ENCODE assay signal across 7 mouse cellular contexts in genomic region chr13:103919956-103920260, GRCm38 (mm10). TPM values are rescaled to one million over a fixed set of nuclear protein-coding genes. Genes with fewer than 3 reads are reported as not detected.
DNase-seq lines count a peak whose midpoint lies in the region; ATAC-seq and TF ChIP-seq lines count a peak whose summit lies in the region.

No protein-coding gene starts in this region.

- TF ChIP-seq CTCF in lung, embryonic 14.5 days (IDR thresholded peaks at IDR 0.05; ENCODE audit: low read depth) = no peak

- no peaks in the 10 kb centered on the region for H3K27me3 ChIP-seq in lung, embryonic 14.5 days (ENCODE audit: insufficient read depth, low read length)
- peaks cover 16% of the 10 kb centered on the region for H3K27me3 ChIP-seq in embryonic facial prominence, embryonic 10.5 days (replicated peaks; ENCODE audit: low read depth, poor library complexity, severe bottlenecking)
- 0 out of 2 replicates have a peak, but pooled peaks cover 5% of the 10 kb centered on the region for H3K27me3 ChIP-seq in hindbrain, embryonic 13.5 days
- H3K27me3 ChIP-seq in midbrain, embryonic 16.5 days (ENCODE audit: control insufficient read depth, insufficient read depth, low read depth, low read length) = no peaks in the 10 kb centered on the region

- no peaks in the 10 kb centered on the region for H3K36me3 ChIP-seq in lung, embryonic 14.5 days (ENCODE audit: insufficient read depth)
- H3K36me3 ChIP-seq in embryonic facial prominence, embryonic 10.5 days (replicated peaks) = no peaks in the 10 kb centered on the region; the same call in 1 of the 2 replicates
- H3K36me3 ChIP-seq in hindbrain, embryonic 13.5 days = no peaks in the 10 kb centered on the region
- no peaks in the 10 kb centered on the region for H3K36me3 ChIP-seq in midbrain, embryonic 16.5 days (ENCODE audit: control insufficient read depth, insufficient read depth, low read length)

- H3K9ac ChIP-seq in lung, embryonic 14.5 days = peak overlapping the region; percentile 99
- H3K9ac ChIP-seq in hindbrain, embryonic 13.5 days = peak overlapping the region; percentile 98
- H3K9ac ChIP-seq in midbrain, embryonic 16.5 days (ENCODE audit: low read depth, low read length) = peak overlapping the region; percentile 97

- H3K4me3 ChIP-seq in lung, embryonic 14.5 days (ENCODE audit: low read depth, low read length) = peak overlapping the region; percentile 97
- H3K4me3 ChIP-seq in embryonic facial prominence, embryonic 10.5 days = peak overlapping the region; percentile 82
- H3K4me3 ChIP-seq in hindbrain, embryonic 13.5 days = peak overlapping the region; percentile 86
- peak overlapping the region; percentile 91 for H3K4me3 ChIP-seq in midbrain, embryonic 16.5 days (ENCODE audit: low read depth, low read length)

- WGBS in lung, embryonic 14.5 days = under 1% methylated on average over 20 of the region's 20 CpGs
- under 1% methylated on average over 20 of the region's 20 CpGs for WGBS in embryonic facial prominence, embryonic 10.5 days
- 0% methylated on average over 20 of the region's 20 CpGs for WGBS in hindbrain, embryonic 13.5 days
- under 1% methylated on average over 20 of the region's 20 CpGs for WGBS in midbrain, embryonic 16.5 days

- peaks cover 9% of the 10 kb centered on the region; the same call in 1 of the 2 replicates for H3K4me1 ChIP-seq in lung, embryonic 14.5 days (ENCODE audit: insufficient read depth)
- H3K4me1 ChIP-seq in embryonic facial prominence, embryonic 10.5 days = peaks cover 34% of the 10 kb centered on the region
- H3K4me1 ChIP-seq in hindbrain, embryonic 13.5 days (replicated peaks) = peaks cover 29% of the 10 kb centered on the region
- H3K4me1 ChIP-seq in midbrain, embryonic 16.5 days (ENCODE audit: control insufficient read depth, insufficient read depth, low read length) = peaks cover 25% of the 10 kb centered on the region

- no peak for ATAC-seq in lung, embryonic 14.5 days (ENCODE audit: insufficient read depth)
- no peak for ATAC-seq in hindbrain, embryonic 13.5 days (ENCODE audit: low FRiP score)
- ATAC-seq in midbrain, embryonic 16.5 days = no peak

- H3K9me3 ChIP-seq in lung, embryonic 14.5 days (ENCODE audit: low read depth, low read length) = no peaks in the 10 kb centered on the region
- no peaks in the 10 kb centered on the region for H3K9me3 ChIP-seq in embryonic facial prominence, embryonic 10.5 days
- no peaks in the 10 kb centered on the region for H3K9me3 ChIP-seq in hindbrain, embryonic 13.5 days
- H3K9me3 ChIP-seq in midbrain, embryonic 16.5 days (replicated peaks; ENCODE audit: control insufficient read depth, low read length, poor library complexity, severe bottlenecking) = no peaks in the 10 kb centered on the region

- peak overlapping the region; percentile 81 for H3K4me2 ChIP-seq in lung, embryonic 14.5 days
- peak overlapping the region; percentile 84 for H3K4me2 ChIP-seq in hindbrain, embryonic 13.5 days
- H3K4me2 ChIP-seq in midbrain, embryonic 16.5 days (ENCODE audit: low read length) = peak overlapping the region; percentile 82

- DNase-seq in lung, embryonic 14.5 days = no peak
- no peak for DNase-seq in lung, postnatal 25 days (ENCODE audit: low spot score)
- DNase-seq in embryonic facial prominence, embryonic 10.5 days (ENCODE audit: low spot score) = no peak
- no peak for DNase-seq in urinary bladder, adult 2 months (ENCODE audit: low spot score)
- no peak for DNase-seq in gastrocnemius, postnatal 36 days

- intact Hi-C loops in gastrocnemius, postnatal 36 days (cut with DNase I) = loop anchor here (2.0 to 5.0 kb wide), 3 partner anchors 53 to 112 kb away; no protein-coding TSS in a partner anchor

- H3K27ac ChIP-seq in lung, embryonic 14.5 days (ENCODE audit: low read depth) = peak overlapping the region; percentile 100
- peak overlapping the region; percentile 100 for H3K27ac ChIP-seq in embryonic facial prominence, embryonic 10.5 days (replicated peaks)
- peak overlapping the region; percentile 100 for H3K27ac ChIP-seq in hindbrain, embryonic 13.5 days
- H3K27ac ChIP-seq in midbrain, embryonic 16.5 days (ENCODE audit: low read length) = peak overlapping the region; percentile 100

RNA-seq across cellular contexts. Expression of gene Erbin, which starts 0.4 kb away (rescaled TPM):
- polyA plus RNA-seq in lung, embryonic 14.5 days (2014; fragmentation: Nextera tagmentation; extraction: Ambion mirVana) = 30.7 and 32.5 TPM in 2 replicates
- 13.6 and 16.6 TPM in 2 replicates for polyA plus RNA-seq in embryonic facial prominence, embryonic 10.5 days (2016; fragmentation: Nextera tagmentation; extraction: Ambion mirVana)
- polyA plus RNA-seq in hindbrain, embryonic 13.5 days (2015; fragmentation: Nextera tagmentation; extraction: Ambion mirVana) = 10.6 and 11.2 TPM in 2 replicates
- 6.3 and 7.7 TPM in 2 replicates for polyA plus RNA-seq in midbrain, embryonic 16.5 days (2015; fragmentation: Nextera tagmentation; extraction: Ambion mirVana)
- polyA plus RNA-seq in urinary bladder, adult 2 months (2012; rRNA removed) = 30.7 and 38.8 TPM in 2 replicates
- 10 to 100 TPM; 34.7 to 40.1 TPM for total RNA-seq in gastrocnemius, postnatal 36 days (2021)
